Mouse (Mus musculus): ENCODE measurements at regions not wholly inside any gene's neighbourhood (a gene's known extent, or its start where the extent isn't known, plus 50 kb on each side); places are given as distances from the start of the nearest gene placed in this dataset.
"Not testable (repeated sequence)": the region's sequence is repeated elsewhere in the genome, so short reads cannot be mapped to it uniquely, and the experiment has no call there.

- ATAC-seq (ENCODE audit: low TSS enrichment), result no peak
Measured at GRCm38 (mm10) chr2:166476953-166477352, 236.7 kb downstream of the Prex1 start.

- ATAC-seq (ENCODE audit: low TSS enrichment), result no peak
Measured at GRCm38 (mm10) chr2:166475624-166476023, 238.0 kb downstream of the Prex1 start.

GRCm38 (mm10) chr2:166474601-166475000 is 239.0 kb downstream of the Prex1 start:
- peak; percentile 86; the same call in 1 of the 2 replicates for ATAC-seq (ENCODE audit: low TSS enrichment)

GRCm38 (mm10) chr2:166471257-166471753 is 242.3 kb downstream of the Prex1 start:
- ATAC-seq (ENCODE audit: low TSS enrichment), result no peak

- ATAC-seq (ENCODE audit: low TSS enrichment), result no peak
Measured at GRCm38 (mm10) chr2:166469046-166469593, 244.5 kb downstream of the Prex1 start.

- no peak for ATAC-seq (ENCODE audit: low TSS enrichment)
Measured at GRCm38 (mm10) chr2:166467137-166467536, 246.5 kb downstream of the Prex1 start.

- no peak for ATAC-seq (ENCODE audit: low TSS enrichment)
Measured at GRCm38 (mm10) chr2:166465531-166465930, 248.1 kb downstream of the Prex1 start.

- peak; percentile 94 for ATAC-seq (ENCODE audit: low TSS enrichment)
Measured at GRCm38 (mm10) chr2:166463539-166463938, 250.1 kb downstream of the Prex1 start.

- peak; percentile 47; the same call in 1 of the 2 replicates for ATAC-seq (ENCODE audit: low TSS enrichment)
Measured at GRCm38 (mm10) chr2:166461956-166462355, 251.7 kb downstream of the Prex1 start.

- no peak for ATAC-seq (ENCODE audit: low TSS enrichment)
Measured at GRCm38 (mm10) chr2:166461103-166461502, 252.5 kb downstream of the Prex1 start.

- ATAC-seq (ENCODE audit: low TSS enrichment), result no peak
Measured at GRCm38 (mm10) chr2:166459955-166460354, 253.7 kb downstream of the Prex1 start.

GRCm38 (mm10) chr2:166458953-166459352 is 254.7 kb downstream of the Prex1 start:
- no peak for ATAC-seq (ENCODE audit: low TSS enrichment)

- ATAC-seq (ENCODE audit: low TSS enrichment), result no peak
Measured at GRCm38 (mm10) chr2:166457381-166458172, 256.1 kb downstream of the Prex1 start.

- peak; percentile 57; the same call in 1 of the 2 replicates for ATAC-seq (ENCODE audit: low TSS enrichment)
Measured at GRCm38 (mm10) chr2:166454160-166454888, 259.3 kb downstream of the Prex1 start.

- ATAC-seq (ENCODE audit: low TSS enrichment), result no peak
Measured at GRCm38 (mm10) chr2:166450964-166451363, 262.7 kb downstream of the Prex1 start.

GRCm38 (mm10) chr2:166450380-166450779 is 263.3 kb downstream of the Prex1 start:
- no peak for ATAC-seq (ENCODE audit: low TSS enrichment)

- ATAC-seq (ENCODE audit: low TSS enrichment), result no peak
Measured at GRCm38 (mm10) chr2:166448724-166449123, 264.9 kb downstream of the Prex1 start.

- ATAC-seq (ENCODE audit: low TSS enrichment), result no peak
Measured at GRCm38 (mm10) chr2:166448161-166448560, 265.5 kb downstream of the Prex1 start.

- no peak for ATAC-seq (ENCODE audit: low TSS enrichment)
Measured at GRCm38 (mm10) chr2:166446536-166446935, 267.1 kb downstream of the Prex1 start.

GRCm38 (mm10) chr2:166445824-166446223 is 267.8 kb downstream of the Prex1 start:
- not testable (repeated sequence) for ATAC-seq (ENCODE audit: low TSS enrichment)

GRCm38 (mm10) chr2:166442997-166443396 is 270.6 kb downstream of the Prex1 start:
- ATAC-seq (ENCODE audit: low TSS enrichment), result no peak

Measured in frontal cortex, adult (tissue).